Mouse (Mus musculus) small intestine, adult 2 months (tissue): ENCODE results near the gene Mat2a. TPM values are rescaled to one million over a fixed set of nuclear protein-coding genes. Genes with fewer than 3 reads are reported as not detected.

Source experiments
- H3K27ac ChIP-seq: fragments of 200-500 bp; 2 replicates; pipeline ENCODE4 v1.5.1; 2012; ENCODE audit warnings: low read depth, low read length, control low read depth, inconsistent platforms; ENCODE audit not compliant: insufficient read depth
- H3K27me3 ChIP-seq: fragments of 200-500 bp; 2 replicates; pipeline ENCODE4 v1.6.1; 2012; ENCODE audit warnings: mild to moderate bottlenecking, moderate library complexity, low read length, inconsistent platforms; ENCODE audit not compliant: control insufficient read depth, insufficient read depth
- H3K36me3 ChIP-seq: fragments of 200-500 bp; 2 replicates; pipeline ENCODE4 v1.6.1; 2012; ENCODE audit warnings: mild to moderate bottlenecking, low read length, control low read depth, inconsistent platforms; ENCODE audit not compliant: control insufficient read depth, insufficient read depth
- H3K4me1 ChIP-seq: fragments of 200-500 bp; 2 replicates; pipeline ENCODE4 v1.6.1; 2012; ENCODE audit warnings: low read length, inconsistent platforms, mixed read lengths; ENCODE audit not compliant: control insufficient read depth, insufficient read depth, insufficient read length
- H3K4me3 ChIP-seq: fragments of 200-500 bp; 2 replicates; pipeline ENCODE4 v1.5.1; 2012; ENCODE audit warnings: low read depth, mild to moderate bottlenecking, control low read depth, inconsistent platforms, low read length, moderate library complexity
- CTCF ChIP-seq: fragments of 200-500 bp; IDR thresholded peaks from 2 replicates; pipeline ENCODE4 v1.5.1; 2012; ENCODE audit warnings: low read depth, mild to moderate bottlenecking, control low read depth, inconsistent platforms, low read length, moderate library complexity, mixed read lengths; ENCODE audit not compliant: insufficient replicate concordance, insufficient read length; ENCODE audit errors: extremely low read depth
- POLR2A ChIP-seq: fragments of 200-500 bp; IDR thresholded peaks from 2 replicates; pipeline ENCODE4 v1.6.1; 2012; ENCODE audit warnings: low read depth, mild to moderate bottlenecking, control low read depth, inconsistent platforms, low read length, moderate library complexity
- WGBS: fragments of 180-500 bp; shearing (Covaris S2); methylation state at CpG from one replicate; pipeline ENCODE4 v1.1.7; 2018; 5-methylcytosine and 5-hydroxymethylcytosine counted together
- polyA plus RNA-seq: library from polyadenylated mRNA; depleted of rRNA; stranded (reverse); fragments of >200 nt; gene quantifications from 2 replicates; pipeline ENCODE4 v1.2.3, GENCODE M21; 2012

Gene Mat2a
- polyA plus RNA-seq, 1 experiment = 19.5 TPM

DNA sequence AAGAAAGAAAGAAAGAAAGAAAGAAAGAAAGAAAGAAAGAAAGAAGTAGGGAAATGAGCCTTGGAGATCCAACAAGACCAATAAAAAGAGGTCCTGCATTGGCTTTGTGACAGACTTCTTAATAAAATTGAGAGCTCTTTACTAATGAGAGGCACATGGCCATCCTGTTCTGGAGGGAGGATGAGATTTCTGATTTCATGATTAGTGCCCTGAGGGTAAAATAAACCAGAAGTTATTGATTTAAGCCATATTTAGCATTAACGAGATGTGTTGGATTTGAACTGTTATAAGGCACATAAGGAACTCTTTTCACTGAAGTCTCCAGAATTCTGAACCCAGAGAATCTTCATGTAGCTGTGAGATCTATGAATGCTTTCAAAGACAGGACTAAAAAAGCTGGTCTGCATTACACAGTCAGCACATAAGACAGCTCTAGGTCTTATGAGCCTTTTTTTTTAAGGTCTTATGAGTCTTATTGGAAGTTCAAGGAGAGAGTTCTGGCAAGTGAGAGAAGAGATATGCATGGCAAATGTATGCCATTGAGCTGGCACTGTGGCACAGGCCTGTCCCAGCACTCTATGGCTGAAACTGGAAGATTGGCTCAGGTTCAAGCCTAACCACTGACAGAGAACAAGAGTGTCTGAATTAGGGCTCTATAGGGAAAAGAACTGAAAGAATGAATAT, 3.7 kb upstream of the Mat2a start:
- WGBS = 91% methylated on average over 1 of the region's 1 CpGs
- TF ChIP-seq CTCF (no peak), POLR2A (no peak)
- no peak overlapping the region for H3K27ac ChIP-seq
- H3K4me3 ChIP-seq = no peak overlapping the region
- H3K36me3 ChIP-seq = peaks cover 2% of the 10 kb centered on the region; the same call in 1 of the 2 replicates
- peaks cover 4% of the 10 kb centered on the region; the same call in 1 of the 2 replicates for H3K4me1 ChIP-seq
- no peaks in the 10 kb centered on the region for H3K27me3 ChIP-seq

DNA sequence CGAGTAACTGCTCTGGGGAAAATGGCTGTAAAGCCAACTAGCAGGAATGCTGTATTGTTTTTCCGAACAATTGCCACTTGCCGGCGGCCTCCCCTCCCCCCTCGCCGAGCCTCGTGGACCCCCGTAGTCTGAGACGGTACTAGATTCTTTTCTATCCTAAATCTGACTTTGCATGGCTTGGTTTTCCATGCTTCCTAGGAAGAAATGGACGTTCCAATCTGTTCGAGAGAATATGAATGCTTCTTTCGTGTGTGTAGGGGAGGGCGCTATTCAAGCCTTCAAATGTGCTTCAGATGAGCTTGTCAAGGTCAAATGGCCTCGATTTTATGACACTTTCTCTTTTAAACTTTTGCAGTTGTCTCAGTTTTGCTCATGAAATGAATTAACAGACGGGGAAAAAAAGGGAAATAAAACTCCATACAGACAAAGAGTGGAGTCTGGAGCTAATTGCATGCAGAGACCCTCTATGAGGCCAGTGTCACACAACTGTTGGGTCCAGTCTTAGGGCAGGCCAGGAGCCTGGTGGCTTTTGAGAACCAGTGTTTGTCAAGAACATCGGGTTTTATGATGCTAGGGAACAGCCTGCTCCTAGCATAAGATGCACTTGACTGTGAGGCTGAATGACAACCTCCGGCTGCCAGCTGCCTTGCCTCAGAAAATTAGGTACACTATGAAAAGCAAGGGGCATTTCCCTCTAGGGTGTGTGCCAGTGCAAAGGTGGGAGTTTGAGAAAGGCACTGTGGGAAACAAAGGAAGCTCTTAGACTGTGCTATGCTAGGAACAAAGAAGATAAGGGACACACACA, 1.0 kb upstream of the Mat2a start:
- WGBS = 3% methylated on average over 17 of the region's 17 CpGs
- TF ChIP-seq CTCF = no peak
- TF ChIP-seq POLR2A = no peak
- Histone ChIP-seq H3K4me3 (peak overlapping the region; percentile 93), H3K27me3 (no peaks in the 10 kb centered on the region), H3K4me1 (peaks cover 4% of the 10 kb centered on the region; the same call in 1 of the 2 replicates), H3K27ac (peak overlapping the region; percentile 90), H3K36me3 (peaks cover 16% of the 10 kb centered on the region)

DNA sequence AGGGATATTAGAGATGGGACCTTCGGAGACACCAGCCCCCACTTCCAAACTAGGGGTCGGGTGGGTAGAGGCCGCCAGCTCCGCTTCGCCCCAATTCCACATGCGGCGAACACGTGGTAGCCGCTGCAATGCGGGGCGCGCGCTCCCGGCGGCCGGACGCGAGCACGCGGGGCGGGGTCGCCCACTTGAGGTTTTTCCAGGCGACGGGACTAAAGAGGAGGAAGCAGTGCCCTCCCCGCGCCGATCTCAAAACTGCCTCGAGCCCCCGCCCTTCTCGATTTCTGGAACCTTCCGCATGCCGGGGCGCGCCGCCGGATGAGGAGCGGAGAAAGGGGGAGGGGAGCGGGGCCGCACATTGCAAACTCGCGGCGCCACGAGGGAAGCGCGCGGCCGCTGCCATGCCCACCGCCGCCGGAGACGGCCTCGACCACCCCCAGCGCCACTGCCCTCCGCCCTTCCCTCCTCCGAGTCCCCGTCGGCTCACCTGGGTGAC, 450 bp downstream of the Mat2a start:
- Histone ChIP-seq H3K4me3 (peak overlapping the region; percentile 93), H3K27ac (peak overlapping the region; percentile 98), H3K27me3 (no peaks in the 10 kb centered on the region), H3K36me3 (peaks cover 28% of the 10 kb centered on the region), H3K4me1 (peaks cover 4% of the 10 kb centered on the region; the same call in 1 of the 2 replicates)
- TF ChIP-seq POLR2A = no peak
- TF ChIP-seq CTCF = no peak
- 0% methylated on average over 57 of the region's 57 CpGs for WGBS

DNA sequence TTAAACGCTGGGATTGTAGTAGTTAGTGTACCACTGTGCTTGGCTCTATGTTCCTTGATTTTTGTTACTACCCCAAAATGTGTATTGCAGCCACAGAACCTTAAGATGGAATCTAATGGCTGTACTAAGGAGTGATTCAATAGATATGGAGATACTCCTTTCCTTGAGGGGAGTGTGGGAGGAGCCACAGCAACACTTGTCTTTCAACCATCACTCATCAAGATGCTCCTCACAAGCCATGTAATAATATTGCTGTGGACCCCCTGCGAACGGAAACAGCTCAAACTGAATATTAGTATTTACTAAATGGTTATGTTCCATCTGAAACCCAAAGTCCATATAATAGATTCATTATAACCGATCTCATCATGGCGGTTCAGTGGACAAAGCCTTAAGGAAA, 1.1 kb downstream of the Mat2a start:
- Histone ChIP-seq H3K27me3 (no peaks in the 10 kb centered on the region), H3K36me3 (peaks cover 34% of the 10 kb centered on the region), H3K4me1 (peaks cover 4% of the 10 kb centered on the region; the same call in 1 of the 2 replicates), H3K4me3 (peak overlapping the region; percentile 93; the same call in 1 of the 2 replicates), H3K27ac (no peak overlapping the region)
- under 1% methylated on average over 5 of the region's 5 CpGs for WGBS
- no peak for TF ChIP-seq POLR2A
- no peak for TF ChIP-seq CTCF

DNA sequence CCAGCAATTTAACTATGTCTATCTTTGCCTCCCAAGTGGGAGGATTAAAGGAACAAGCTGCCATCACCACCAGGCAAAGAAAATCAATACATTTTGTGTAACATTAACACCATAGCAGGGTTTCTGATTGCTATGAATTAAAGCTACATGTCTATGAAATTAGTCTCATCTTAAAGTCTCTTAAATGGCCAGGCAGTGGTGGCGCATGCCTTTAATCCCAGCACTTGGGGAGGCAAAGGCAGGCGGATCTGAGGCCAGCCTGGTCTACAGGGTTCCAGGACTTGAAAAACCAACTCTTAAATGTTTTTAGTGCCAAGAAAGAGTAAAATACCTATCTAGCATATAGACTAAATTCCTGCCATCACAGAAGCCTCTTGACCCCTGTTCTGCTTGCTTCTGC, 7.2 kb downstream of the Mat2a start:
- 90% methylated on average over 2 of the region's 2 CpGs for WGBS

DNA sequence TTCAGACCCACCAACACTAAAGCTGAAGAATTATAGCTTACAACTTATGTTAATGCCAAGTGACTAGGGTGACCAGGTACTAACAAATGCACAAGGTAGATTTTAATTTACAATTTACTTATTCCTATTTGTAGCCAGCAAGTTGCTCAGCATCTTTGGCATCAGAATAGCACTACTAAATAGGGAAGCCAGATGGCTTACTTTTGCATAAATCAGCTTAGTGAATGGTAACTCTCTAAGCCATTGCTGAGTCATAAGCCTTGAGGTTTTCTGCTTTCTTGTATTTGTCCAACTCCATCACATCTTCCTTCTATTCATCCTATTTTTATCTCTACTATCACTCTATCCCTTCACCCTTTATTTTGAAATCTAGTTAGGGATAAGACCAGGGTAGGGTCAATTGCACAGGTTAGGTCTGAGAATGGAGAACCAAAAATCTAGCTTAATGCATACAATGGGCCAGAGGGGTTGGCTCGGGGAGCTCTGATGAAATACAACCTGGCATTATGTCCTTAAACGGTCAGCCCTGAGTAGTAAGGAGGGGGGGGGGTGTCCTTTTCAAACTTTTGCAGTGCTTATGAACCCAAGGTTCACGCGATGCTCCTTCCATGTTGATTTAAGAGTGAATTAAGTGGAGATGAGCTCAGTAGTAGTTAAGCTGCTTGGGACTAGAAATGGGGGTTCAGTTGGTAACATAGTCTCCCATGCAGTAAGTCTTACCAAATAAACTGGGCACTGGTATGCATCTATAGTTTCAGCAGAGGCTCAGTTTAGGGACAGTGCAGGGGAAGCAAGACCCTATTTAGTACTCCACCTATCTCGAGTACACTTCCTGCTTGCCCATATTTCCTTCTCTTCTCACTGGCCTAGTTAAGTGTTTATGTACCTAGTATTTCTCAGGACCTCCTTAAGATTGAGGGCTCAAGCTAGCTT, 8.1 kb downstream of the Mat2a start:
- Histone ChIP-seq H3K4me3 (no peak overlapping the region), H3K27me3 (no peaks in the 10 kb centered on the region), H3K27ac (no peak overlapping the region), H3K36me3 (peaks cover 68% of the 10 kb centered on the region), H3K4me1 (no peaks in the 10 kb centered on the region)
- 48% methylated on average over 5 of the region's 5 CpGs for whole genome bisulfite sequencing
- no peak for TF ChIP-seq CTCF
- no peak for TF ChIP-seq POLR2A

More for the DNA sequence above, 7.2 kb downstream of the Mat2a start:
- H3K4me3 ChIP-seq = no peak overlapping the region
- H3K36me3 ChIP-seq = peaks cover 70% of the 10 kb centered on the region
- H3K27ac ChIP-seq = no peak overlapping the region
- H3K27me3 ChIP-seq = no peaks in the 10 kb centered on the region
- TF ChIP-seq CTCF (no peak), POLR2A (no peak)
- no peaks in the 10 kb centered on the region for H3K4me1 ChIP-seq
